Mouse (Mus musculus): ENCODE measurements at regions not wholly inside any gene's neighbourhood (a gene's known extent, or its start where the extent isn't known, plus 50 kb on each side); places are given as distances from the start of the nearest gene placed in this dataset.

DNA sequence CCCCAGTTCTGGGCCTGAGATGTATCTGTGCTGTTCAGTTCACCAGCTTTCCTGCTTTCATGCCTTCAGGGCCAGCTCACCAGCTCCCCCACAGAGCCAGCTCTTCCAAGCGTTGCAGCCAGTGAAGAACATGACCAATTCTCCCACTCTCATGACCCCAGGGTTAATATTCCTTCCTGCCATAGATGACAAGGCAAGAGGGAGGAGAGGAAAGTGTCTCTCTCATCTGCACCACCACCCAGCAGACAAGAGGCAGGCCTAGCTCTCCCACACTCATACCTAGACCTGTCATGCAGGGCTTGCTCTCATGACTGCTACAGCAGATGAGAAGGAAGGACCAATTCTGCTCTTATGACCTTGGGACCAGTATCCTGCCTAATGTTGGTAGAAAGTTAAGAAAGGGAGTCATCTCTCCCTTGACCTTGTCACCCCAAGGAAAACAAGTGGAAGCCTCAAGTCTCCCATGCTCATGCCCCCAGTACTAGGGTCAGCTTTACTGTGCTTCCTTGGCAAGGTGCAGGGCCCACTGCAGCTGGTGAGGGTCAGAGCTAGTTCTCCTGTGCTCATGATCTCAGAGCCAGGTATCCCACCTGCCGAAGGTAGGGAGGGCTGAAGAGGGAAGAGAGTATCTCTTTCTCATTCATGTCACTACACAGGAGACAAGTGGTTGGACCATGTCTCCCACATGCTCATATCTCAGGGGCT is 404.0 kb downstream of the Elavl2 start:
- no peaks in the 10 kb centered on the region for H3K27me3 ChIP-seq
- no peak overlapping the region for H3K4me3 ChIP-seq
- no peaks in the 10 kb centered on the region for H3K36me3 ChIP-seq
- H3K4me1 ChIP-seq (replicated peaks), result no peaks in the 10 kb centered on the region
- no peaks in the 10 kb centered on the region for H3K9me3 ChIP-seq
- 83% methylated on average over 2 of the region's 2 CpGs for WGBS
- ATAC-seq (ENCODE audit: low read depth), result no peak
- no peak overlapping the region for H3K4me2 ChIP-seq
- no peak overlapping the region for H3K27ac ChIP-seq (replicated peaks)
- no peak overlapping the region for H3K9ac ChIP-seq

GRCm38 (mm10) chr4:90964658-90965057 is 435.9 kb downstream of the Elavl2 start:
- no peak for ATAC-seq (ENCODE audit: low read depth)
- Histone ChIP-seq H3K9me3 (no peaks in the 10 kb centered on the region), H3K9ac (no peak overlapping the region), H3K4me3 (no peak overlapping the region), H3K27ac (replicated peaks) (no peak overlapping the region), H3K4me1 (replicated peaks) (no peaks in the 10 kb centered on the region), H3K36me3 (no peaks in the 10 kb centered on the region), H3K4me2 (no peak overlapping the region), H3K27me3 (no peaks in the 10 kb centered on the region)
- WGBS, result 77% methylated on average over 6 of the region's 6 CpGs

DNA sequence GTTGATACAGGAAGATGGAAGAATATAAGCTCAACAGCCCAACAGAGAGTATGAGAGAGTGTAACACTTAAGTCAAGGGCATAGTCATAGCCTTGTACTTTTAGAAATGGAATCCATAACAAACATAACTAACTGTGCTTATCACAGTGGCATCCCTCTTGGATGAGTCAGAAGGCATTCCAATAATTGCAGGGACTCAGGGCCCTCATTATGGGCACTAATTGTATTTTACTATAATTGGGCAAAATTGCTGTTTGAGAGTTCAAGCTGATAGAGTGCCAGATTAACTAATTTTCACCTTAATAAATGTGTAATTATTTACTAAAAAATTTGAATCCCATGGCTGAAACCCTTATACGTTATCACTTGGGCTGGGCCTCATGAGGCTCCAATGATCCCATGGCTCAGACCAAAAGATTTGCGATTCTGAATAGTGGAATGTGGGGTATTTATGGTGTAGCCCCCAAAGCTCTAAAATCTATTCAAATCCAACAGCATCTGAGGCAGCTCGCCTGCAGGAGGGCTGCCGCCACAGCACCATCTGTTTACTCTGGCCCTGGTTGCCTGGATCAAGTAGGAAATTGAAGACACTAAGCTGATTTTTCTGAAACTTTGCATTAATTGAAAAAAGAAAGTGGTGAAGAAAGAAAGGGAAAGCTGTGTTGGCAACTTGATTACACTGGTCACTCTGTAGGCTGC is 456.7 kb downstream of the Elavl2 start:
- Histone ChIP-seq H3K27me3 (no peaks in the 10 kb centered on the region), H3K4me1 (replicated peaks) (no peaks in the 10 kb centered on the region), H3K27ac (replicated peaks) (no peak overlapping the region), H3K4me3 (no peak overlapping the region), H3K36me3 (no peaks in the 10 kb centered on the region), H3K9me3 (no peaks in the 10 kb centered on the region; the same call in 1 of the 2 replicates), H3K9ac (no peak overlapping the region), H3K4me2 (no peak overlapping the region)
- no peak for ATAC-seq (ENCODE audit: low read depth)
- 44% methylated on average over 4 of the region's 4 CpGs for WGBS

- no peaks in the 10 kb centered on the region for H3K27me3 ChIP-seq
- H3K27ac ChIP-seq (replicated peaks), result no peak overlapping the region
- no peak overlapping the region for H3K9ac ChIP-seq
- no peak for ATAC-seq (ENCODE audit: low read depth)
- H3K4me3 ChIP-seq, result no peak overlapping the region
- H3K36me3 ChIP-seq, result no peaks in the 10 kb centered on the region
- H3K9me3 ChIP-seq, result no peaks in the 10 kb centered on the region
- WGBS, result 88% methylated on average over 6 of the region's 6 CpGs
- no peaks in the 10 kb centered on the region for H3K4me1 ChIP-seq (replicated peaks)
- no peak overlapping the region for H3K4me2 ChIP-seq
These were observed 483.1 kb downstream of the Elavl2 start for GRCm38 (mm10) chr4:90917312-90918107.

GRCm38 (mm10) chr4:90906311-90906710 is 494.3 kb downstream of the Elavl2 start:
- no peak for ATAC-seq (ENCODE audit: low read depth)
- H3K4me1 ChIP-seq (replicated peaks), result no peaks in the 10 kb centered on the region
- H3K27ac ChIP-seq (replicated peaks), result no peak overlapping the region
- WGBS, result 91% methylated on average over 1 of the region's 1 CpGs
- no peaks in the 10 kb centered on the region for H3K9me3 ChIP-seq
- no peaks in the 10 kb centered on the region for H3K36me3 ChIP-seq
- H3K9ac ChIP-seq, result no peak overlapping the region
- no peaks in the 10 kb centered on the region for H3K27me3 ChIP-seq
- H3K4me3 ChIP-seq, result no peak overlapping the region
- no peak overlapping the region for H3K4me2 ChIP-seq

DNA sequence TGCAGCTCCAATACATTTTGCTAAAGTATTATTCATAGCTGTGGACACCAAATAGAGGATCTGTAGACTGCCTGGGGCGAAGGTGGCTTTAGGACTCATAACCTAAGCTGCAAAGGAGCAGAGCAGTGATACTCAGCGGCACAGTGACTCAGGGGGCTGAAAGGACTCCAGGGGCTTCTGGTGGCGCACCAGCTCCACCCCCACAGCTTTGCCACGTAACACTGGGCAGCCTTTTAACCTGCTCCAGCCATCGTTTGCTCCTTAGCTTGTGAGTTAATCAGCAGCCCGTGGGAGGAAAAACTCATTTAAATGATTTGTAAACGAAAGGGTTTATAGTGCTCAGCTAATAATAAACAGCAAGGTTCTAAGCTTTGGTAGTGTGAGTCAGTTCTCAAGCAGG is 532.4 kb downstream of the Elavl2 start:
- Histone ChIP-seq H3K27me3 (no peaks in the 10 kb centered on the region), H3K4me2 (no peak overlapping the region), H3K4me3 (no peak overlapping the region), H3K9me3 (no peaks in the 10 kb centered on the region), H3K36me3 (no peaks in the 10 kb centered on the region), H3K9ac (no peak overlapping the region), H3K27ac (replicated peaks) (no peak overlapping the region), H3K4me1 (replicated peaks) (no peaks in the 10 kb centered on the region)
- ATAC-seq (ENCODE audit: low read depth), result no peak
- 43% methylated on average over 7 of the region's 7 CpGs for WGBS

DNA sequence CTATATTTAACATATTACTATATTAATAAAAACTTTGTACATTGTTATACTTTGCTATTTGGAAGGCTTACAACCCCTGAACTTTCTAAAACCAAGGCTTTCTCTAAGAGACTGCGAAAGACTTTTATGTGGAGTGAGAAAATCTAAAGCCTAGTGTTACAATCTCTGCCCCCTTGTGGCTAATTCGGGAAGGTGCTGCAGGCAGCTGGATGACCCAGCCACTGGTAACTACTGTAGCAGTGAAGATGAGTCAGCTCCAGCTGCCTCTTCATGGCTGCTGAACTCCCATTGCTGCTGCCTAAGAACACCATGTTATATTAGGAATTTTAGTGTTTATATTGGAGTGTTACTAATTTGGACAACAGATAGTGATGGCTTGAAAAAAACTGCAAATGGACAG is 539.7 kb downstream of the Elavl2 start:
- WGBS, result 44% methylated on average over 2 of the region's 2 CpGs
- Histone ChIP-seq H3K4me2 (no peak overlapping the region), H3K27ac (replicated peaks) (no peak overlapping the region), H3K9me3 (no peaks in the 10 kb centered on the region), H3K4me3 (no peak overlapping the region), H3K9ac (no peak overlapping the region), H3K4me1 (replicated peaks) (no peaks in the 10 kb centered on the region), H3K36me3 (no peaks in the 10 kb centered on the region), H3K27me3 (no peaks in the 10 kb centered on the region)
- ATAC-seq (ENCODE audit: low read depth), result peak; percentile 15; the same call in 1 of the 2 replicates

- no peak overlapping the region for H3K9ac ChIP-seq
- H3K4me3 ChIP-seq, result no peak overlapping the region
- no peaks in the 10 kb centered on the region for H3K36me3 ChIP-seq
- no peak for ATAC-seq (ENCODE audit: low read depth)
- no peaks in the 10 kb centered on the region for H3K27me3 ChIP-seq
- WGBS, result 31% methylated on average over 3 of the region's 3 CpGs
- H3K9me3 ChIP-seq, result no peaks in the 10 kb centered on the region
- H3K27ac ChIP-seq (replicated peaks), result no peak overlapping the region
- no peak overlapping the region for H3K4me2 ChIP-seq
- no peaks in the 10 kb centered on the region for H3K4me1 ChIP-seq (replicated peaks)
These were observed 560.8 kb downstream of the Elavl2 start for GRCm38 (mm10) chr4:90839804-90840203.

GRCm38 (mm10) chr4:90799078-90799477 is 580.5 kb downstream of the Zfp352 start:
- Histone ChIP-seq H3K27ac (replicated peaks) (no peak overlapping the region), H3K36me3 (no peaks in the 10 kb centered on the region), H3K9me3 (no peaks in the 10 kb centered on the region), H3K4me1 (replicated peaks) (0 out of 2 replicates have a peak, but pooled peaks cover 7% of the 10 kb centered on the region), H3K4me2 (no peak overlapping the region), H3K9ac (no peak overlapping the region), H3K27me3 (no peaks in the 10 kb centered on the region), H3K4me3 (no peak overlapping the region)
- ATAC-seq (ENCODE audit: low read depth), result no peak
- 64% methylated on average over 1 of the region's 1 CpGs for WGBS

DNA sequence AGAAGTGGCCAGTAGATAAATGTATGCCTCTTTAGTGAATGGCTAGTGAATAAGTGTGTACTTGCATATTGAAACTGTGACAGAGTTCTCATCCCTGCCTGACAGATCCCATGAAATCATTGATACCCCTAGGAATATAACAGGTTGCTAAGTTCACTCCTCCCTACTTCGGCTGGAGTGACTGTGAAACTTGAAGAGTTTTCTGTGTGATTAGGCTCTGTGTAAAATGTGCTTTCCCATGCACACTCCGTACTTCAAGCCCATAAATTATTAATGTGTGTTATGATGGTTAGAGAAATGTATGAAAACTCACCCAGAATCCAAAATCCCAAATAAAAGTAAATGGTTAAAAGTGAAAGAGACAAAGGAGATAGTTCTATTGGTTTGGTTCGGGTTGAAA is 580.0 kb downstream of the Zfp352 start:
- WGBS, result 67% methylated on average over 3 of the region's 3 CpGs
- no peak overlapping the region for H3K4me3 ChIP-seq
- no peak overlapping the region for H3K9ac ChIP-seq
- no peaks in the 10 kb centered on the region for H3K36me3 ChIP-seq
- no peak for ATAC-seq (ENCODE audit: low read depth)
- no peak overlapping the region for H3K4me2 ChIP-seq
- H3K9me3 ChIP-seq, result no peaks in the 10 kb centered on the region
- no peaks in the 10 kb centered on the region for H3K27me3 ChIP-seq
- no peak overlapping the region for H3K27ac ChIP-seq (replicated peaks)
- 0 out of 2 replicates have a peak, but pooled peaks cover 7% of the 10 kb centered on the region for H3K4me1 ChIP-seq (replicated peaks)

DNA sequence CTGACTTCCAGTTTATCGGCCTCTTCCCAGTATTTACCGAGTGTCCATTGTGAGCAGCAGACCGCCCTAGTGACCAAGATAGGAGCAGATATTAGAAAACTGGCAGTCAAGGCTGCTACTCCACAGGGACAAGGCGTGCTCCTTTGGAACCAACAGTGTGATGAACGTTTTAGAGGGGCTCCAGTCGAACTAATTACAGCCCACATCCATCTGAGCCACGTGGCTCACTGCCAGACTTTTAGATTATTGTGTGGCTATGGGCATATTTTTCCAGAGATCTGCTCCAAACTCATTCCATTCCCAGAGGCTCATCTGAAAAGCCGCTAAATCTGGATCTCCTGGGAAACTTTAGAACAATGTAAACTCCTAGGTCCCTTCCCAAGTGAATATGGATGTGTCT is 578.9 kb downstream of the Zfp352 start:
- no peak overlapping the region for H3K4me2 ChIP-seq
- ATAC-seq (ENCODE audit: low read depth), result peak; percentile 32; the same call in 1 of the 2 replicates
- 51% methylated on average over 8 of the region's 8 CpGs for WGBS

More for the DNA sequence above, 578.9 kb downstream of the Zfp352 start:
- H3K36me3 ChIP-seq, result no peaks in the 10 kb centered on the region
- no peak overlapping the region for H3K9ac ChIP-seq
- H3K9me3 ChIP-seq, result no peaks in the 10 kb centered on the region
- no peaks in the 10 kb centered on the region for H3K27me3 ChIP-seq
- 0 out of 2 replicates have a peak, but pooled peaks cover 7% of the 10 kb centered on the region for H3K4me1 ChIP-seq (replicated peaks)
- H3K27ac ChIP-seq (replicated peaks), result no peak overlapping the region
- no peak overlapping the region for H3K4me3 ChIP-seq
